Mouse (Mus musculus): ENCODE measurements around the gene Aco1. TPM values are rescaled to one million over a fixed set of nuclear protein-coding genes. Genes with fewer than 3 reads are reported as not detected.

Aco1 gene
- polyA plus RNA-seq, 1 experiment from 2014 or later, result 41.1 TPM

DNA sequence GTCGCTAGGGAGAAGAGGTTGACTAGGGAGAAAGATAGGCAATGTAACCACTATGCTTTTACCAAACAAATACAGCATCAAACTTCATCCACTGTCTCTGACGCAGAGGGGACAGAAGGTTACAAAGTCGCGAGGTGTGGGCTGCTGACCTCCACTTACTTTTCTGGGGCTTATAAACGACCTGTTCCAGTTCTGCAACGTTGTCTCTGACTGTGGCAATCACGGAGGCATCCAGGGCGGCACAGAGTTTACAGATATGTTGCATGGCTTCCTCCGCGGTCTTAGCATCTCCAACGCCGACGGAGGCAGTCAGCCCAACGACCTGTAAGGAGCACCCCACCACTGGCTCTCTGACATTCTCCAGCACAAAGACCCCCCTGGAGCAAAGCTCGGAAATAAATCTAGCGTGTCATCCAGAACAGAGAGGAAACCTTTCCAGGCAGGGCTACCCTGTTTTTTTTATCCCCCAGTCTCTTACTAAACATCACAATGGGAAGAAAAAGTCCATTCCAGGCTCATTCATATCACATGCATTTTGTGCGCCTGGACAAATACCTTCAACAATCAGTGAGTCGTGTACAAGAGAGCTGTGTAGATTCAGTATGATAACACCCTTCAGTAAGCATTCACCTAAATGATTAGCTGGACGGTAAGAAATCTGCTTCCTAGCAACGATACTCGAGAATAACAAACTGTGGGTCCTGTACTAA is 79.2 kb downstream of the Aco1 start:
- Histone ChIP-seq H3K36me3 (replicated peaks; ENCODE audit: insufficient read depth, low read length) (peaks cover 39% of the 10 kb centered on the region), H3K4me3 (ENCODE audit: low read depth, low read length) (no peak overlapping the region), H3K27ac (ENCODE audit: low read depth) (peak overlapping the region; percentile 96), H3K9ac (replicated peaks) (no peak overlapping the region), H3K27me3 (ENCODE audit: insufficient read depth, low read length) (no peaks in the 10 kb centered on the region), H3K4me1 (ENCODE audit: insufficient read depth) (0 out of 2 replicates have a peak, but pooled peaks cover 3% of the 10 kb centered on the region), H3K4me2 (ENCODE audit: low read depth, low read length) (no peak overlapping the region), H3K9me3 (ENCODE audit: low read length) (no peaks in the 10 kb centered on the region)
- TF ChIP-seq CTCF (IDR thresholded peaks at IDR 0.05; ENCODE audit: low read depth) (no peak), EP300 (IDR thresholded peaks at IDR 0.05; ENCODE audit: low read depth) (no peak)
- ATAC-seq (peak; percentile 68), DNase-seq (peak; percentile 22)
- 61% methylated on average over 21 of the region's 21 CpGs for WGBS (ENCODE audit: insufficient replicate concordance)

DNA sequence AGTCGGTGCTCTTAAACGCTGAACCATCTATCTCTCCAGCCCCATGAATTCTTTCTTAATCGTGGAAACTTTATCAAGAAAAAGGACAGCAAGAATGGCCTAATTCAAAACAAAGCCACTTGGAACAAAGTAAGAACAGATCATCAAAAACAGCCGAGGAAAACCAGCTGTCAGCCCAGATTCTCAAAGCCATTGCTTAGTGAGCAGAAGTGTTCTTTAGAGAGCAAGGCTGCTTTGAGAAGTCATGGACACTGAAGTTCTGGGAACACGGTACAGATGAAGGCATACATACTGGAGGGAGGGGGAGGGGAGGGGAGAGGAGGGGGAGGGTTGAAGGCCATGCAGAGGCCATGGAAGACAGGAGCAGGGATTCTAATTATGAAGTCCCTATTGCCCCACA is 83.2 kb downstream of the Aco1 start:
- H3K4me2 ChIP-seq (ENCODE audit: low read depth, low read length), result no peak overlapping the region
- H3K4me1 ChIP-seq (ENCODE audit: insufficient read depth), result no peaks in the 10 kb centered on the region
- 72% methylated on average over 5 of the region's 5 CpGs for WGBS (ENCODE audit: insufficient replicate concordance)
- TF ChIP-seq CTCF (IDR thresholded peaks at IDR 0.05; ENCODE audit: low read depth) (no peak), EP300 (IDR thresholded peaks at IDR 0.05; ENCODE audit: low read depth) (no peak)
- H3K36me3 ChIP-seq (replicated peaks; ENCODE audit: insufficient read depth, low read length), result peaks cover 35% of the 10 kb centered on the region
- H3K9ac ChIP-seq (replicated peaks), result no peak overlapping the region
- DNase-seq (no peak), ATAC-seq (no peak)
- H3K4me3 ChIP-seq (ENCODE audit: low read depth, low read length), result no peak overlapping the region
- no peaks in the 10 kb centered on the region for H3K27me3 ChIP-seq (ENCODE audit: insufficient read depth, low read length)
- no peaks in the 10 kb centered on the region for H3K9me3 ChIP-seq (ENCODE audit: low read length)
- no peak overlapping the region for H3K27ac ChIP-seq (ENCODE audit: low read depth)

DNA sequence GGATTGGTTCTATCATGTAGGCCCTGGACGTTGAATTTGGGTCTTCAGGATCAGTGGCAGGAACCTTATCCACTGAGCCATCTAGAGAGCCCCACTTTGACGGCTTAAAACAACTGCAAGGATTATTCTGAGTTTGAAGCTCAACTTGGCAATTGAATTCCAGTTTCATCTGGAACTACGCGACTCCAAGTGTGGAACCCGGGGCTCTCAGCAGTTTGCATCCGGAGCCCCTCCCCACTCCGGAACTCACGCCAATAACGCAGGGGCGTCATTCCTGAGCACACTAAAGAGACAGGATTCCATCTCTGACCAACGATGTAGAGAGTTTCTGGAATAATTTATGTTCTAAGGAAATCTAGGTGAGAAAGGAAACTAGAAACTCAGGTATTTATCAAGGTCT is 84.2 kb downstream of the Aco1 start:
- peaks cover 35% of the 10 kb centered on the region for H3K36me3 ChIP-seq (replicated peaks; ENCODE audit: insufficient read depth, low read length)
- H3K27me3 ChIP-seq (ENCODE audit: insufficient read depth, low read length), result no peaks in the 10 kb centered on the region
- H3K9ac ChIP-seq (replicated peaks), result no peak overlapping the region
- no peaks in the 10 kb centered on the region for H3K4me1 ChIP-seq (ENCODE audit: insufficient read depth)
- DNase-seq (no peak), ATAC-seq (no peak)
- 86% methylated on average over 11 of the region's 11 CpGs for WGBS (ENCODE audit: insufficient replicate concordance)
- TF ChIP-seq EP300 (IDR thresholded peaks at IDR 0.05; ENCODE audit: low read depth) (no peak), CTCF (IDR thresholded peaks at IDR 0.05; ENCODE audit: low read depth) (no peak)
- H3K27ac ChIP-seq (ENCODE audit: low read depth), result no peak overlapping the region
- H3K9me3 ChIP-seq (ENCODE audit: low read length), result no peaks in the 10 kb centered on the region
- no peak overlapping the region for H3K4me2 ChIP-seq (ENCODE audit: low read depth, low read length)
- no peak overlapping the region for H3K4me3 ChIP-seq (ENCODE audit: low read depth, low read length)

DNA sequence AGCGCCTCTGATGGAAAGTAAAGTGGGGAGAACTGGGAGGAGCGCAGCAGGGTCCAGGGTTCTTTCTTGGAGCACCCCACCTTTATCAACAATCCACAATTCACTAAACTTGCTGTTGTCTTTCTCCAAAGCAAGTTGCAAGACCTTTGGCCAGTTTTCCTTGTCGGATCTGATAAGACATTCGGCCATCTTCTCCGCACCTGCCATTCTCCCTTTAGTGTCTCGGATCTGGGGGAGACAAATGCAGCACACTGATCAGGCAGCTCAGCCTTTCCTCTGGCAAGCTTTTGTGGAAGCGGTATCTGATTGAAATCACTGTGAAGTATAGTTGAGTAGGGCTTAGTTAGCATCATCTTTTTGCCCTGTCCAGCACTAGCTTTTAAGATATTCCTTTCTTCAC is 85.0 kb downstream of the Aco1 start:
- Histone ChIP-seq H3K4me1 (ENCODE audit: insufficient read depth) (no peaks in the 10 kb centered on the region), H3K4me2 (ENCODE audit: low read depth, low read length) (no peak overlapping the region), H3K9ac (replicated peaks) (no peak overlapping the region), H3K4me3 (ENCODE audit: low read depth, low read length) (no peak overlapping the region), H3K36me3 (replicated peaks; ENCODE audit: insufficient read depth, low read length) (peaks cover 39% of the 10 kb centered on the region), H3K9me3 (ENCODE audit: low read length) (no peaks in the 10 kb centered on the region), H3K27me3 (ENCODE audit: insufficient read depth, low read length) (no peaks in the 10 kb centered on the region), H3K27ac (ENCODE audit: low read depth) (no peak overlapping the region)
- TF ChIP-seq CTCF (IDR thresholded peaks at IDR 0.05; ENCODE audit: low read depth), result no peak
- TF ChIP-seq EP300 (IDR thresholded peaks at IDR 0.05; ENCODE audit: low read depth), result no peak
- 83% methylated on average over 7 of the region's 7 CpGs for WGBS (ENCODE audit: insufficient replicate concordance)
- no peak for DNase-seq
- no peak for ATAC-seq

DNA sequence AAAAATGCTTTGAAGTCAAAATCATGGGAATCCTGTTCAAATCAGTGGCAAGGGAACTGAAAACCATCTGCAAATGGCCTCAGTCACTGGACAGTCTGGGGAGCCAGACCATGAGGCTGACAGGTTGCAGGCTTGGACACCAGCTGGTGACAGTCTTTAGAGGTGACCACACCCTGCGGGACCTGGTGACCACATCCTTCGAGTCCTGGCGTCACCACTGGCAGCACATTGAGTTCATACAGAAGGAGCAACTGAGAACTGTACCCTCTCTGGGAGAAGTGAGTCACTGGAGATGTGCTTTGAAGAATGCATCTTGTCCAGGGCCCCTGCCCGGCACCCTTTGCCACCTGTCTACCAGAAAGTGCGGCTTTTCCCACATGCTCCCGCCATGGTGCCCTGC is 86.8 kb downstream of the Aco1 start:
- Histone ChIP-seq H3K4me3 (ENCODE audit: low read depth, low read length) (no peak overlapping the region), H3K27ac (ENCODE audit: low read depth) (no peak overlapping the region), H3K9ac (replicated peaks) (no peak overlapping the region), H3K9me3 (ENCODE audit: low read length) (no peaks in the 10 kb centered on the region), H3K36me3 (replicated peaks; ENCODE audit: insufficient read depth, low read length) (peaks cover 36% of the 10 kb centered on the region), H3K4me2 (ENCODE audit: low read depth, low read length) (no peak overlapping the region), H3K4me1 (ENCODE audit: insufficient read depth) (no peaks in the 10 kb centered on the region), H3K27me3 (ENCODE audit: insufficient read depth, low read length) (no peaks in the 10 kb centered on the region)
- ATAC-seq (no peak), DNase-seq (no peak)
- WGBS (ENCODE audit: insufficient replicate concordance), result 93% methylated on average over 6 of the region's 6 CpGs
- TF ChIP-seq CTCF (IDR thresholded peaks at IDR 0.05; ENCODE audit: low read depth) (no peak), EP300 (IDR thresholded peaks at IDR 0.05; ENCODE audit: low read depth) (no peak)

DNA sequence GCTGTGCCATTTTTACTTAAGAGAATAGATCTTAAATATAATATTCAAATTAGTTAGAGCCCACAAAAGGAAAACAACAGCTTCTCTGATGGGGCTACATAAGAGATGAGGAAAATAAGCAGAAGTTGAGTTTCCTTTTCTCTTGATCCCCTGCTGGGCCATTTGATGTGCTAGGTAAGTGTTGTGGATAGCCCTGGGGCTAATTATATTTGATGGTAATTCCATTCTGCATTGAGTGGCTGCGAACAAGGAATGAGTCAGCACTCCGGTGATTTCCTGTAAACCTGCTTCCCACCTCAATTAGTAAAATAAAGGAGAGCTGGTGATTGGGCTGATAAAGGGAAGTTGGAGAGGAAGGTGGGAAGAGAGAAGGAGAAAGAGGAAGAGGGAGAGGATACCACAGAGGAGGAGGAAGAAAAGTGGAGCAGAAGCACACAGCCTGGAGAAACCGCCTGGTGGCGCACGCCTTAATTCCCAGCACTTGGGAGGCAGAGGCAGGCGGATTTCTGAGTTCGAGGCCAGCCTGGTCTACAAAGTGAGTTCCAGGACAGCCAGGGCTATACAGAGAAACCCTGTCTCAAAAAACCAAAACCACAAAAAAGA is 90.3 kb downstream of the Aco1 start:
- Histone ChIP-seq H3K27ac (ENCODE audit: low read depth) (no peak overlapping the region), H3K36me3 (replicated peaks; ENCODE audit: insufficient read depth, low read length) (peaks cover 20% of the 10 kb centered on the region), H3K4me2 (ENCODE audit: low read depth, low read length) (no peak overlapping the region), H3K4me1 (ENCODE audit: insufficient read depth) (peaks cover 6% of the 10 kb centered on the region), H3K9ac (replicated peaks) (no peak overlapping the region), H3K4me3 (ENCODE audit: low read depth, low read length) (no peak overlapping the region), H3K9me3 (ENCODE audit: low read length) (no peaks in the 10 kb centered on the region), H3K27me3 (ENCODE audit: insufficient read depth, low read length) (no peaks in the 10 kb centered on the region)
- ATAC-seq, result no peak
- TF ChIP-seq EP300 (IDR thresholded peaks at IDR 0.05; ENCODE audit: low read depth) (no peak), CTCF (IDR thresholded peaks at IDR 0.05; ENCODE audit: low read depth) (no peak)
- WGBS (ENCODE audit: insufficient replicate concordance), result 67% methylated on average over 7 of the region's 7 CpGs
- DNase-seq, result no peak
